Mouse (Mus musculus) forebrain, embryonic 12.5 days (tissue): ENCODE data around the gene Cntnap2. TPM values are rescaled to one million over a fixed set of nuclear protein-coding genes. Genes with fewer than 3 reads are reported as not detected.

ENCODE experiments used
- ATAC-seq: fragments of 200-750 bp; cut with Nextera tagmentation; 2 replicates; pipeline ENCODE4 v1.8.0; 2017; ENCODE audit warnings: moderate TSS enrichment; ENCODE audit not compliant: low FRiP score
- H3K27ac ChIP-seq: fragments of 300-500 bp; sonication (generic); 2 replicates; pipeline ENCODE4 v1.5.1; 2016; ENCODE audit warnings: mild to moderate bottlenecking
- H3K27me3 ChIP-seq: fragments of 300-500 bp; sonication (generic); 2 replicates; pipeline ENCODE4 v1.6.1; 2016; ENCODE audit warnings: mild to moderate bottlenecking
- H3K36me3 ChIP-seq: fragments of 300-500 bp; sonication (generic); replicated peaks from 2 replicates; pipeline ENCODE4 v1.6.1; 2016; ENCODE audit warnings: mild to moderate bottlenecking
- H3K4me1 ChIP-seq: fragments of 300-500 bp; sonication (generic); 2 replicates; pipeline ENCODE4 v1.6.1; 2016
- H3K4me2 ChIP-seq: fragments of 300-500 bp; sonication (generic); 2 replicates; pipeline ENCODE4 v1.6.1; 2016; ENCODE audit warnings: mild to moderate bottlenecking, moderate library complexity
- H3K4me3 ChIP-seq: fragments of 300-500 bp; sonication (generic); replicated peaks from 2 replicates; pipeline ENCODE4 v1.5.1; 2016; ENCODE audit warnings: mild to moderate bottlenecking
- H3K9ac ChIP-seq: fragments of 300-500 bp; sonication (generic); 2 replicates; pipeline ENCODE4 v1.6.1; 2016; ENCODE audit warnings: mild to moderate bottlenecking
- H3K9me3 ChIP-seq: fragments of 300-500 bp; sonication (generic); 2 replicates; pipeline ENCODE4 v1.6.1; 2016
- WGBS: fragments of 180-500 bp; shearing (Covaris S2); methylation state at CpG from one replicate; pipeline ENCODE4 v1.1.7; 2016; 5-methylcytosine and 5-hydroxymethylcytosine counted together
- polyA plus RNA-seq: library from polyadenylated mRNA; unstranded; fragments of >200 nt; fragmentation: Nextera tagmentation; extraction: Ambion mirVana; gene quantifications from 2 replicates; pipeline ENCODE4 v1.2.1, GENCODE M21; 2016

Cntnap2 gene
- polyA plus RNA-seq, 1 experiment from 2014 or later = 99.3 TPM

DNA sequence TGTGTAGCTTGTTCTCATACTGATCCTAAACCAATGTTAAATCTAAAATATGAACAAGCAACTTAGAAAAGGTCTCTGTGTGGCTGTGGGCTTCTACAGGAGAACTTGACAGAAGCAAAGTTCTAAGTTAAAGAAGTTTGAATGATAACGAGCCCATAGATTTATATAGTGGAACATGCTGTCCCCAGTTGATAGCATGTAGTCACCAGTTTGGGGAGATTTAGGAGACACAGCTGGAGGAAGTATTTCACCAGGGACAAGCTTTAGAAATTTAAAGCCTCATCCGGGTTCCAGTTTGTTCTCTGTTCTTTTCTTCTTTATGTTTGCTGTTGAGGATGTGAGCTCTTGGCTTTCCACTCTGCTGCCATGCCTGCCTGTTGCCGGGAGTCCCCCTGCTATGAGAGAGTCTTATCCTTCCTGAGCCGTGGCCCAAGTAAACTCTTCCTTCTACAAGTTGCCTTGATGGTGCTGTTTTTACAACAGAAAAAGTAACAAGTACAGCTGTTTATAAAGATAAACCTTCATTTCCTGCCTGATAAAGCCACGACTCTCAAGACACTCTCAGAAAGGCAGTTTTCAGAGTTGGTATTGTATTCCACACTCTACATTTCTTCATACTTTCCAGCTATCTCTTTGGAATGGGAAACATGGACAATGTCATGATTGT lies 2264.1 kb downstream of the Cntnap2 start:
- 85% methylated on average over 5 of the region's 5 CpGs for WGBS
- H3K36me3 ChIP-seq = no peaks in the 10 kb centered on the region
- H3K9ac ChIP-seq = no peak overlapping the region
- peaks cover 16% of the 10 kb centered on the region for H3K4me1 ChIP-seq
- ATAC-seq = no peak
- no peaks in the 10 kb centered on the region for H3K9me3 ChIP-seq
- no peak overlapping the region for H3K4me3 ChIP-seq
- no peak overlapping the region for H3K4me2 ChIP-seq
- no peak overlapping the region for H3K27ac ChIP-seq
- H3K27me3 ChIP-seq = no peaks in the 10 kb centered on the region

- ATAC-seq = no peak
- WGBS = 57% methylated on average over 5 of the region's 5 CpGs
- Histone ChIP-seq H3K4me2 (no peak overlapping the region), H3K4me3 (no peak overlapping the region), H3K4me1 (peaks cover 11% of the 10 kb centered on the region), H3K9ac (no peak overlapping the region), H3K27me3 (no peaks in the 10 kb centered on the region), H3K9me3 (no peaks in the 10 kb centered on the region), H3K36me3 (no peaks in the 10 kb centered on the region), H3K27ac (no peak overlapping the region)
Measured at GRCm38 (mm10) chr6:47323886-47324285, 2264.7 kb downstream of the Cntnap2 start.

- H3K9me3 ChIP-seq = no peaks in the 10 kb centered on the region
- H3K36me3 ChIP-seq = no peaks in the 10 kb centered on the region
- H3K4me2 ChIP-seq = no peak overlapping the region
- ATAC-seq = no peak
- H3K27me3 ChIP-seq = no peaks in the 10 kb centered on the region
- WGBS = 59% methylated on average over 3 of the region's 3 CpGs
- H3K9ac ChIP-seq = no peak overlapping the region
- peaks cover 4% of the 10 kb centered on the region; the same call in 1 of the 2 replicates for H3K4me1 ChIP-seq
- H3K4me3 ChIP-seq = no peak overlapping the region
- no peak overlapping the region for H3K27ac ChIP-seq
Measured at GRCm38 (mm10) chr6:47328281-47328680, 2269.1 kb downstream of the Cntnap2 start.

GRCm38 (mm10) chr6:47329212-47329611 lies 2270.1 kb downstream of the Cntnap2 start:
- no peaks in the 10 kb centered on the region for H3K36me3 ChIP-seq
- H3K9me3 ChIP-seq = no peaks in the 10 kb centered on the region
- no peaks in the 10 kb centered on the region for H3K27me3 ChIP-seq
- no peak overlapping the region for H3K4me3 ChIP-seq
- no peak for ATAC-seq
- H3K27ac ChIP-seq = no peak overlapping the region
- no peak overlapping the region for H3K9ac ChIP-seq
- WGBS = 60% methylated on average over 4 of the region's 4 CpGs
- peaks cover 4% of the 10 kb centered on the region; the same call in 1 of the 2 replicates for H3K4me1 ChIP-seq
- H3K4me2 ChIP-seq = no peak overlapping the region

GRCm38 (mm10) chr6:47333016-47333415 lies 2273.9 kb downstream of the Cntnap2 start:
- ATAC-seq = no peak
- Histone ChIP-seq H3K4me1 (peaks cover 4% of the 10 kb centered on the region; the same call in 1 of the 2 replicates), H3K9me3 (no peaks in the 10 kb centered on the region), H3K27me3 (no peaks in the 10 kb centered on the region), H3K27ac (no peak overlapping the region), H3K36me3 (no peaks in the 10 kb centered on the region), H3K9ac (no peak overlapping the region), H3K4me2 (no peak overlapping the region), H3K4me3 (no peak overlapping the region)
- 48% methylated on average over 4 of the region's 4 CpGs for WGBS

DNA sequence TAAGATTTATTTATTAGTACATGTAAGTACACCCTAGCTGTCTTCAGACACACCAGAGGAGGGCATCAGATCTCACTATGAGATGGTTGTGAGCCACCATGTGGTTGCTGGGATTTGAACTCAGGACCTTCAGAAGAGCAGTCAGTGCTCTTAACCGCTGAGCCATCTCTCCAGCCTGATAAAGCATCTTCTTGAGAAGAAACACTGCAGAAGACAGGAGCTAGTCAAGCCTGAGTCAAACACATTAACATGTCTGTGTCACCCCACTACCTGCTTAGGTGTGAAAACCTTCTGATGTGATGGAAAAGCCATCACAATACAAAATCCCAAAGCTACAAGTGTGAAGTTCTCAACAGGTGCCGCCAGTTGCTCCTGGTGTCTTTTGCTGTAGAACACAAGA lies 2275.2 kb downstream of the Cntnap2 start:
- Histone ChIP-seq H3K4me2 (no peak overlapping the region), H3K9ac (no peak overlapping the region), H3K4me3 (no peak overlapping the region), H3K27me3 (no peaks in the 10 kb centered on the region), H3K27ac (no peak overlapping the region), H3K4me1 (peaks cover 4% of the 10 kb centered on the region; the same call in 1 of the 2 replicates), H3K36me3 (no peaks in the 10 kb centered on the region), H3K9me3 (no peaks in the 10 kb centered on the region)
- no peak for ATAC-seq
- 89% methylated on average over 2 of the region's 2 CpGs for WGBS

DNA sequence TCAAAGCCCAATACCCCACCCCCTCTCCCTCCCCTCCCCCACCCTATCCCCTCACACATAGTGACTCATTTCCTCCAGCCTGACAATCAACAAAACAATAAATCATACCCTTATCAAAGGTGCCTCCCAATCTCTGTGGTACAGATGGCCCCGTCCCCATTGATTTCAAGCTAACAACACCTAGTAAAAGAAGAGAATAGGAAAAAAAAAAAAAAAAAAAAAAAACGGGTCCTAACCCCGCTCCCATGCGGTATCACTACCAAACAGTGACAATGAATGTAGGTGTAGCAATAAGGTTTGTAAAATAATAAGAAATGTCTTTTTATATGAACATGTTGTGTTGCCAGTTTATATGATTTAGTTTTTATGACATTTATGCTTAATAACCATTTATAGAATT lies 2278.1 kb downstream of the Cntnap2 start:
- H3K4me1 ChIP-seq = peaks cover 4% of the 10 kb centered on the region; the same call in 1 of the 2 replicates
- no peak overlapping the region for H3K4me3 ChIP-seq
- no peaks in the 10 kb centered on the region for H3K36me3 ChIP-seq
- WGBS = 83% methylated on average over 4 of the region's 4 CpGs
- H3K27me3 ChIP-seq = no peaks in the 10 kb centered on the region
- no peak overlapping the region for H3K4me2 ChIP-seq
- H3K9ac ChIP-seq = no peak overlapping the region
- H3K27ac ChIP-seq = no peak overlapping the region
- ATAC-seq = no peak
- no peaks in the 10 kb centered on the region for H3K9me3 ChIP-seq

GRCm38 (mm10) chr6:47338113-47338512 lies 2279.0 kb downstream of the Cntnap2 start:
- Histone ChIP-seq H3K4me3 (no peak overlapping the region), H3K27ac (no peak overlapping the region), H3K4me1 (peaks cover 1% of the 10 kb centered on the region; the same call in 1 of the 2 replicates), H3K4me2 (no peak overlapping the region), H3K27me3 (no peaks in the 10 kb centered on the region), H3K36me3 (no peaks in the 10 kb centered on the region), H3K9ac (no peak overlapping the region), H3K9me3 (no peaks in the 10 kb centered on the region)
- no peak for ATAC-seq
- WGBS = 73% methylated on average over 6 of the region's 6 CpGs

GRCm38 (mm10) chr6:47340813-47341502 lies 2281.8 kb downstream of the Cntnap2 start:
- H3K9me3 ChIP-seq = no peaks in the 10 kb centered on the region
- H3K27ac ChIP-seq = no peak overlapping the region
- H3K4me3 ChIP-seq = no peak overlapping the region
- H3K36me3 ChIP-seq = no peaks in the 10 kb centered on the region
- no peaks in the 10 kb centered on the region for H3K27me3 ChIP-seq
- no peaks in the 10 kb centered on the region for H3K4me1 ChIP-seq
- no peak overlapping the region for H3K4me2 ChIP-seq
- ATAC-seq = no peak
- no peak overlapping the region for H3K9ac ChIP-seq
- 65% methylated on average over 4 of the region's 4 CpGs for WGBS

DNA sequence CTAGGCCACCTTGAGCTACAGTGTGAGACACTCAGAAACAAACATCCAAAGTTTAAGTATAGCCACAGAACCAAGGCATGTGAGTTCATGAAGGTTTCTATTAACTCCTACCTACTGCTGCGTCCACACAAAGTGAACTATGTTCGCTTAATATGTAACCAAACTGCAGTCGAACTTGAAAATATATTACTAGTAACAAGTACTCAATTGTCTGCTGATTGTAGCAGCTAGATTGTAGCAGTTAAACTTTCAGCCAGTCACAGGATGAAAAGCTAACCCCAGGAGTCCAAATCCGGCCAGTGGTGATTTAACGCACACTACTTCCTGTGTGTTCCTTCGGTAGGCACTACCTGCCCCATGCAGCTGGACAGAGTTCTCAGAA lies 2282.3 kb downstream of the Cntnap2 start:
- Histone ChIP-seq H3K27ac (no peak overlapping the region), H3K9ac (no peak overlapping the region), H3K27me3 (no peaks in the 10 kb centered on the region), H3K36me3 (no peaks in the 10 kb centered on the region), H3K4me2 (no peak overlapping the region), H3K4me3 (no peak overlapping the region), H3K4me1 (no peaks in the 10 kb centered on the region), H3K9me3 (no peaks in the 10 kb centered on the region)
- no peak for ATAC-seq
- 77% methylated on average over 6 of the region's 6 CpGs for WGBS

GRCm38 (mm10) chr6:47343245-47343644 lies 2284.1 kb downstream of the Cntnap2 start:
- ATAC-seq = no peak
- Histone ChIP-seq H3K4me1 (no peaks in the 10 kb centered on the region), H3K27ac (no peak overlapping the region), H3K27me3 (no peaks in the 10 kb centered on the region), H3K9me3 (no peaks in the 10 kb centered on the region), H3K4me2 (no peak overlapping the region), H3K36me3 (no peaks in the 10 kb centered on the region), H3K4me3 (no peak overlapping the region), H3K9ac (no peak overlapping the region)
- WGBS = 90% methylated on average over 1 of the region's 1 CpGs

DNA sequence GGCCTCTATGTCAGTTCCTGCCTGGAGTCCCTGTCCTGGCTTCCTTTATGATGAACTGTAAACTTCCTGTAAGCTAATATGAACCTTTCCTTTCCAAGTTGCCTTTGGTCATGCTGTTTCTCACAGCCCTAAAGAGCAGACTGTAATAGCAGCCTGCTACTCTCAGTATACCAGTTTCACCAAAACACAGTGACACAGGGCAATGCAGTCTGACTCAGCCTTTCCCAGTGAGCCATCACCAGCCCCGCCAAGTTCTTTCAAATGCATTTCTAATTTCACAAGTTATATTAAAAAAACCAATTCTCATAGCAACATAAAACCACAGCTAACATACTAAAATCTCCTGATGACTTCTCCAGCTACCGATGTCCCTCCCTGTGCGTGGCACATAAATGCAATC lies 2285.5 kb downstream of the Cntnap2 start:
- Histone ChIP-seq H3K27me3 (no peaks in the 10 kb centered on the region), H3K4me2 (no peak overlapping the region), H3K27ac (no peak overlapping the region), H3K9me3 (no peaks in the 10 kb centered on the region), H3K4me3 (no peak overlapping the region), H3K4me1 (no peaks in the 10 kb centered on the region), H3K9ac (no peak overlapping the region), H3K36me3 (no peaks in the 10 kb centered on the region)
- WGBS = 93% methylated on average over 3 of the region's 3 CpGs
- ATAC-seq = no peak
